Mouse (Mus musculus): ENCODE measurements around the gene Fam214b. TPM values are rescaled to one million over a fixed set of nuclear protein-coding genes. Genes with fewer than 3 reads are reported as not detected.

Gene Fam214b
- total RNA-seq, 1 experiment, result 11.9 TPM

DNA sequence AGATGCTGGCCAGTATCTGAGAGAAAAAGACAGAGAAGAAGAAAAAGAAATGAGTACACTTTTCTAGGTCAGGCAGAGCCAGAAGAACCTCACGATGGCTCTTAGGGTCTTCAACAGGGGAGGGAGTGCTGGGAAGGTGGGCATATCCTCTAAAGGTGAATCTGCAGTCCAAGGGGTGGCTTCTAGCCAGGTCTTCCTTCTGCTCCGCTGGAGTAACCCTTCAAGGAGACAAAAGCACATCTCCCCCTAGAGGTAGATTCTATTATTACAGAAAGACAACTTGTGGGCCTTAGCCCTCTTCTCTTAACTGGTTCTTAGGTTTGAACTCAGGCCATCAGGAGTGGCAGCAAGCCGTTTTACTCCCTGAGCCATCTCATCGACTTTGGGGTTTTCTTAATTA is 6.6 kb upstream of the Fam214b start:
- H3K9me3 ChIP-seq (ENCODE audit: control insufficient read depth, insufficient read depth, low read depth, low read length), result no peaks in the 10 kb centered on the region
- DNase-seq (ENCODE audit: low read depth, low spot score), result peak; percentile 75
- in situ Hi-C loops (cut with MboI; ENCODE audit: low sequenced_read_pairs in 2 of 2, unreplicated experiment in 2 of 2), result no loop called here
- no peak overlapping the region for H3K27ac ChIP-seq (ENCODE audit: insufficient read depth, low read depth, low read length, poor library complexity, severe bottlenecking)
- peak overlapping the region; percentile 12 to 13; a peak in 3 of 4 replicates for H3K4me3 ChIP-seq (ENCODE audit: insufficient read depth in 1 of 2, low read depth in 1 of 2, low read length in 2 of 2, poor library complexity in 1 of 2, severe bottlenecking in 1 of 2)
- no peak for TF ChIP-seq HCFC1 (IDR thresholded peaks at IDR 0.05; ENCODE audit: borderline replicate concordance, insufficient read depth, low read length)
- TF ChIP-seq CHD2 (IDR thresholded peaks at IDR 0.05; ENCODE audit: low read depth, low read length), result no peak
- TF ChIP-seq ZNF384 (IDR thresholded peaks at IDR 0.05; ENCODE audit: low read depth, low read length), result no peak
- TF ChIP-seq ZC3H11A (IDR thresholded peaks at IDR 0.05; ENCODE audit: borderline replicate concordance, low read depth, low read length), result no peak
- no peak for TF ChIP-seq MAFK (IDR thresholded peaks at IDR 0.05; ENCODE audit: insufficient read depth, low read depth, low read length)
- H3K36me3 ChIP-seq (ENCODE audit: control insufficient read depth, insufficient read depth, low read length, poor library complexity, severe bottlenecking), result no peaks in the 10 kb centered on the region
- H3K4me1 ChIP-seq (ENCODE audit: control insufficient read depth in 2 of 2, insufficient read depth in 2 of 2, low read length in 2 of 2, poor library complexity in 1 of 2), result peaks cover 0 to 4% of the 10 kb centered on the region in 2 experiments; a peak in 2 of 4 replicates
- H3K9ac ChIP-seq (ENCODE audit: insufficient read depth, low read depth, low read length, poor library complexity, severe bottlenecking), result no peak overlapping the region; the same call in 1 of the 2 replicates

DNA sequence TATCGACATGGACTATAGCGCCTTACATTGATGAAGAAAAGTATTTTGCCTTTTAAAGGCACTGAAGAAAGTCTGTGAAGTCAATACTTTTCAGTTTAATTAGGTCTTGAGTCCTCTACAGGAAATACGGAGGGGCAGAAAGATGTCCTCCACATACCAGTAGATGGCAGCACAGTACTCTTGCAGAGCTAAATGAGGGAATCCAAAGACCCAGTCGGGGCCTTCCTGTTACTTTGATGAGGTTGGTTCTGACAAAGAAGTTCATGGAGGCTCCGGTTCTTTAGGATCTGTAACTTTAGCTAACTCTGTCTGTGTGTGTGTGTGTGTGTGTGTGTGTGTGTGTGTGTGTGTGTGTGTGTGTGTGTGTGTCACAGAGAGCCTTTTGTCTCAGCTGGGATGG is 1.2 kb upstream of the Fam214b start:
- Histone ChIP-seq H3K36me3 (ENCODE audit: control insufficient read depth, insufficient read depth, low read length, poor library complexity, severe bottlenecking) (no peaks in the 10 kb centered on the region), H3K4me1 (ENCODE audit: control insufficient read depth in 2 of 2, insufficient read depth in 2 of 2, low read length in 2 of 2, poor library complexity in 1 of 2) (peaks cover 9 to 15% of the 10 kb centered on the region in 2 experiments), H3K27ac (ENCODE audit: insufficient read depth, low read depth, low read length, poor library complexity, severe bottlenecking) (no peak overlapping the region), H3K9ac (ENCODE audit: insufficient read depth, low read depth, low read length, poor library complexity, severe bottlenecking) (no peak overlapping the region), H3K4me3 (ENCODE audit: insufficient read depth in 1 of 2, low read depth in 1 of 2, low read length in 2 of 2, poor library complexity in 1 of 2, severe bottlenecking in 1 of 2) (no peak overlapping the region), H3K9me3 (ENCODE audit: control insufficient read depth, insufficient read depth, low read depth, low read length) (no peaks in the 10 kb centered on the region)
- no peak for TF ChIP-seq HCFC1 (IDR thresholded peaks at IDR 0.05; ENCODE audit: borderline replicate concordance, insufficient read depth, low read length)
- 0 out of 2 replicates have a peak, but pooled peaks have one; percentile 8 for TF ChIP-seq ZC3H11A (IDR thresholded peaks at IDR 0.05; ENCODE audit: borderline replicate concordance, low read depth, low read length)
- no peak for TF ChIP-seq ZNF384 (IDR thresholded peaks at IDR 0.05; ENCODE audit: low read depth, low read length)
- TF ChIP-seq MAFK (IDR thresholded peaks at IDR 0.05; ENCODE audit: insufficient read depth, low read depth, low read length), result no peak
- no peak for TF ChIP-seq CHD2 (IDR thresholded peaks at IDR 0.05; ENCODE audit: low read depth, low read length)
- DNase-seq (ENCODE audit: low read depth, low spot score), result peak; percentile 72
- in situ Hi-C loops (cut with MboI; ENCODE audit: low sequenced_read_pairs in 2 of 2, unreplicated experiment in 2 of 2), result no loop called here

DNA sequence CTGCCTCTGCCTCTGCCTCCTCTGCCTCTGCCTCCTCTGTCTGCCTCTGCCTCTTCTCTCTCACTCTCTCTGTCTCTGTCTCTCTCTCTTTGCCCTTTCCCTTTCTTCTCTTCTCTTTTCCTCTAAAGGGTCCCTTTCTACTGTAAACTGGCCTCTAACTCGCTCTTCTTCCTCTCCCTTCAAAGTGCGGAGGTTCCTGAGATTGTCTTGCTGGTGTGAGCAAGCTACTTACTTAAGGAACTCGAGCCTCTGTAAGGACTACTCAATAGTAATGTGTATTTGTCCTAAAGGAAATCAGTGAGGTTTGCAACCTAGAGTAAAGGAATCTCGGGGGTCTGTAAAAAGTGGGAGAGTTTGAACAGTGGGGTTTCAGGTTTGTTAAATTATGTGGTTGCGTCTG is 587 bp upstream of the Fam214b start:
- no peak overlapping the region for H3K27ac ChIP-seq (ENCODE audit: insufficient read depth, low read depth, low read length, poor library complexity, severe bottlenecking)
- no peak overlapping the region for H3K9ac ChIP-seq (ENCODE audit: insufficient read depth, low read depth, low read length, poor library complexity, severe bottlenecking)
- no peak for DNase-seq (ENCODE audit: low read depth, low spot score)
- TF ChIP-seq ZC3H11A (IDR thresholded peaks at IDR 0.05; ENCODE audit: borderline replicate concordance, low read depth, low read length) (0 out of 2 replicates have a peak, but pooled peaks have one; percentile 0), CHD2 (IDR thresholded peaks at IDR 0.05; ENCODE audit: low read depth, low read length) (no peak), MAFK (IDR thresholded peaks at IDR 0.05; ENCODE audit: insufficient read depth, low read depth, low read length) (no peak), HCFC1 (IDR thresholded peaks at IDR 0.05; ENCODE audit: borderline replicate concordance, insufficient read depth, low read length) (no peak), ZNF384 (IDR thresholded peaks at IDR 0.05; ENCODE audit: low read depth, low read length) (no peak)
- in situ Hi-C loops (cut with MboI; ENCODE audit: low sequenced_read_pairs in 2 of 2, unreplicated experiment in 2 of 2), result no loop called here
- no peak overlapping the region for H3K4me3 ChIP-seq (ENCODE audit: insufficient read depth in 1 of 2, low read depth in 1 of 2, low read length in 2 of 2, poor library complexity in 1 of 2, severe bottlenecking in 1 of 2)
- no peaks in the 10 kb centered on the region for H3K36me3 ChIP-seq (ENCODE audit: control insufficient read depth, insufficient read depth, low read length, poor library complexity, severe bottlenecking)
- no peaks in the 10 kb centered on the region for H3K9me3 ChIP-seq (ENCODE audit: control insufficient read depth, insufficient read depth, low read depth, low read length)
- H3K4me1 ChIP-seq (ENCODE audit: control insufficient read depth in 2 of 2, insufficient read depth in 2 of 2, low read length in 2 of 2, poor library complexity in 1 of 2), result peaks cover 9 to 13% of the 10 kb centered on the region in 2 experiments

DNA sequence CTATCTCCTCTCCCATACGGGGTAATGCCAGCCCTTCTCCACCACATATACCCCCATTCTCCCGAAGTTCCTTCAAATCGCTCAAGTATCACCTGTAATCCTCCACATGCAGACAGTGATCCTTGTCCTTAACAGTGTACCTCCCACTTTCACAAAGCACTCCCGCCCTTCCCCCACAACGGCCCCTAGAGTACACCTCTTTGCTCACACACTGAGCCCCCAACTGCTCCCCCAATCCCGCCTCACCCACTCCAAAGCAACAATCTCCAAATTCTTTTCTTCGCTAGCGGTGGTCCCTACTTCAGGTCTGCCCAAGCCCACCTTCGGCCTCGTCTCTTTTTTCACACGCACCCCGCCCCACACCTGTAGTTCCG is 748 bp downstream of the Fam214b start:
- H3K27ac ChIP-seq (ENCODE audit: insufficient read depth, low read depth, low read length, poor library complexity, severe bottlenecking), result peak overlapping the region; percentile 33; the same call in 1 of the 2 replicates
- TF ChIP-seq CHD2 (IDR thresholded peaks at IDR 0.05; ENCODE audit: low read depth, low read length), result no peak
- TF ChIP-seq HCFC1 (IDR thresholded peaks at IDR 0.05; ENCODE audit: borderline replicate concordance, insufficient read depth, low read length), result no peak
- TF ChIP-seq ZNF384 (IDR thresholded peaks at IDR 0.05; ENCODE audit: low read depth, low read length), result no peak
- in situ Hi-C loops (cut with MboI; ENCODE audit: low sequenced_read_pairs in 2 of 2, unreplicated experiment in 2 of 2), result no loop called here

DNA sequence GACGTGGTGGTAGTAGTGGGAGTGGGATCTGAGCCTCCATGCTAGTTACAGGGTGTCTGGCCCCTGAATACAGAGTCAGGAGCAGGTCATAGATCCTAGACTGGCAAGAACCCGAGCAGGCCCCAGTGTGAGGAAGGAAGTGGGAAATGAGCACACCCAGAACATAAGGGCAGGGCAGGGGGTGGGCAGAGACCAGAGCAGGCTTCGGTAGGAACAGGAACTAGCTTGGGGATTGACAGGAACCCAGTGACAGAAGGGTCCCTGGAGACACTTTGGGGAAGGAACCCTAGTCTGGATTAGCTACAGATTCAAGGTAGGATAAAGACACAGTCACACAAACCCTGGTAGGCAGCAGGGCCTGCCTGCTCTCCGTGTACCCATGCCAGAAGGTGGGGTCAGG is 1.3 kb downstream of the Fam214b start:
- H3K27ac ChIP-seq (ENCODE audit: insufficient read depth, low read depth, low read length, poor library complexity, severe bottlenecking), result peak overlapping the region; percentile 75; the same call in 1 of the 2 replicates
- H3K9ac ChIP-seq (ENCODE audit: insufficient read depth, low read depth, low read length, poor library complexity, severe bottlenecking), result peak overlapping the region; percentile 24; the same call in 1 of the 2 replicates
- H3K4me3 ChIP-seq (ENCODE audit: insufficient read depth in 1 of 2, low read depth in 1 of 2, low read length in 2 of 2, poor library complexity in 1 of 2, severe bottlenecking in 1 of 2), result peak overlapping the region; percentile 62 to 72; a peak in 3 of 4 replicates
- H3K9me3 ChIP-seq (ENCODE audit: control insufficient read depth, insufficient read depth, low read depth, low read length), result no peaks in the 10 kb centered on the region
- no peaks in the 10 kb centered on the region for H3K36me3 ChIP-seq (ENCODE audit: control insufficient read depth, insufficient read depth, low read length, poor library complexity, severe bottlenecking)
- in situ Hi-C loops (cut with MboI; ENCODE audit: low sequenced_read_pairs in 2 of 2, unreplicated experiment in 2 of 2), result no loop called here
- no peak for DNase-seq (ENCODE audit: low read depth, low spot score)
- TF ChIP-seq HCFC1 (IDR thresholded peaks at IDR 0.05; ENCODE audit: borderline replicate concordance, insufficient read depth, low read length) (no peak), MAFK (IDR thresholded peaks at IDR 0.05; ENCODE audit: insufficient read depth, low read depth, low read length) (no peak), CHD2 (IDR thresholded peaks at IDR 0.05; ENCODE audit: low read depth, low read length) (no peak), ZNF384 (IDR thresholded peaks at IDR 0.05; ENCODE audit: low read depth, low read length) (no peak), ZC3H11A (IDR thresholded peaks at IDR 0.05; ENCODE audit: borderline replicate concordance, low read depth, low read length) (no peak)
- peaks cover 9 to 13% of the 10 kb centered on the region in 2 experiments for H3K4me1 ChIP-seq (ENCODE audit: control insufficient read depth in 2 of 2, insufficient read depth in 2 of 2, low read length in 2 of 2, poor library complexity in 1 of 2)

More for the DNA sequence above, 748 bp downstream of the Fam214b start:
- peak overlapping the region; percentile 35; the same call in 1 of the 2 replicates for H3K9ac ChIP-seq (ENCODE audit: insufficient read depth, low read depth, low read length, poor library complexity, severe bottlenecking)
- H3K4me1 ChIP-seq (ENCODE audit: control insufficient read depth in 2 of 2, insufficient read depth in 2 of 2, low read length in 2 of 2, poor library complexity in 1 of 2), result peaks cover 9 to 13% of the 10 kb centered on the region in 2 experiments
- H3K4me3 ChIP-seq (ENCODE audit: insufficient read depth in 1 of 2, low read depth in 1 of 2, low read length in 2 of 2, poor library complexity in 1 of 2, severe bottlenecking in 1 of 2), result peak overlapping the region; percentile 62 to 72
- no peak for DNase-seq (ENCODE audit: low read depth, low spot score)
- no peaks in the 10 kb centered on the region for H3K9me3 ChIP-seq (ENCODE audit: control insufficient read depth, insufficient read depth, low read depth, low read length)
- H3K36me3 ChIP-seq (ENCODE audit: control insufficient read depth, insufficient read depth, low read length, poor library complexity, severe bottlenecking), result no peaks in the 10 kb centered on the region
